Mouse (Mus musculus): ENCODE measurements at regions not wholly inside any gene's neighbourhood (a gene's known extent, or its start where the extent isn't known, plus 50 kb on each side); places are given as distances from the start of the nearest gene placed in this dataset.
"Not testable (repeated sequence)": the region's sequence is repeated elsewhere in the genome, so short reads cannot be mapped to it uniquely, and the experiment has no call there.

DNA sequence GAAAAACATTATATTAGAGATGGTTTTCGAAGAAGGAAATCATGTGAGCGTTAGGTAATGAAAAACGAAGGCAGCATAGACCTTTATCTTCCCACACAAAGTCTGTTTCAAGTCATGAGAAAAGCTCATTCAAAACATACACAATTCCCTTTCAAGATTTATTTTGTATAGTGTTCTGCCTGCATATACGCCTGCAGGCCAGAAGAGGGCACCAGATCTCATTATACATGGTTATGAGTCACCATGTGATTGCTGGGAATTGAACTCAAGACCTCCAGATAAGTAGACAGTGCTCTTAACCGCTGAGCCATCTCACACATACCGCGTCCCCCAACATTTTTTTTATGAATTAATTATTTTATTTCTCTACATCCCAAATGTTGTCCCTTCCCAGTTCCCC, 578.3 kb upstream of the Ccdc54 start:
- no peak for DNase-seq (ENCODE audit: low read depth, low spot score)

DNA sequence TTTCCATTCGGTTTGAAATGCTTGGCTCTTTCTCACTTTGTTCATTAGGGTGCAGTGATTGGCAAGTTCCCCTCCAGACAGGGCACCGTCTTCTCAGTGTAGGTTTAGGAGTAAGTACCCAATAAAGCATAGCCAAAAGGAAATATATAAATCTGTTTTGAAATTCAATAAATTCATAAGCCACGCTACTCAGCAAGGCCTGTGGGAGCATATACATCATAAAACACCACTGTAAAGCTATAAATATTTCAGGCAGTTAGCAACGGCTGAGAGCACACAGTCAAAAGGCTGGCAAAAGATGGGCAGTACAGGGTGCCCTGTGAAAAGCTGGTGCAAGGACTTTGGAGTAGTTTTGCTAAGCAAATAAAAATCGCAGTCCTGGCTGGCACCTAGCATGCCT, 569.8 kb upstream of the Ccdc54 start:
- DNase-seq (ENCODE audit: low read depth, low spot score) = no peak

DNA sequence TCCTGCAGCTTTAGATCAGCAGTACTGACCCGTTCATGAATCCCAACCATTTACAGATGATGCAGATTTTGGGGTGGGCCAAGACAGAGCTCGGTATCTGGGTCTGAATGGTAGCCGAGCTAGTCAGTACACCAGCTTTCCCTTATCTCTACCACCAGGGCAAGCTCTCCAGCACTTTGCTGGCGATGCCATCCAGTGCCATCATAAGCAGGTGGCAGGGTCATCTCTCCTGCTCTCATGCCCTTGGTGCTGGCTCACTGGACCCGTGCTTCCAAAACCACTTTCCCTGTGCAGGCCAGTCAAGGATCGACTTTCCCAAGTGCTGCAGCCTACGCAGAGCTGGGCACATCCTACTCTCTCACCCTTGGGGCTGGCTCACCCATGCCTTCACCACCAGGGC, 547.6 kb upstream of the Ccdc54 start:
- no peak for DNase-seq (ENCODE audit: low read depth, low spot score)

DNA sequence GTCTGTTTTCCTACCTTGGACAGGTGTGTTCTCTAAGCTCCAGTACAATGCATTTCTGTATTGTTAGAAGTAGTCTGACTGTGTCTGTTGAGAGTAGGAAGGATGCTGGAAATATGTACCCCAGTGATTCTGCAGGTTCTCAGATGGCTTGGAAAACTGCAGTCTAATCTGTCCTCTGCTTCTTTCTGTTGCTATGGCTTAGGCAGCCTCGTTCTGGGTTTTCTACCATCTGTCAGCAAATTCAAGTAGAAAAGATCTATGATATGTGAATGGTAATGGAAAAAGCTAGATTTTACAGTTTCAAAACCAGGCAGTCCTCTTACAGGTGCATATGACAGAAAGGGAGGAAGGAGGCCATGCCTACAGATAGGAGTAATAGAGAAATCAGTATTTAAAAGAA, 528.9 kb upstream of the Ccdc54 start:
- no peak for DNase-seq (ENCODE audit: low read depth, low spot score)

DNA sequence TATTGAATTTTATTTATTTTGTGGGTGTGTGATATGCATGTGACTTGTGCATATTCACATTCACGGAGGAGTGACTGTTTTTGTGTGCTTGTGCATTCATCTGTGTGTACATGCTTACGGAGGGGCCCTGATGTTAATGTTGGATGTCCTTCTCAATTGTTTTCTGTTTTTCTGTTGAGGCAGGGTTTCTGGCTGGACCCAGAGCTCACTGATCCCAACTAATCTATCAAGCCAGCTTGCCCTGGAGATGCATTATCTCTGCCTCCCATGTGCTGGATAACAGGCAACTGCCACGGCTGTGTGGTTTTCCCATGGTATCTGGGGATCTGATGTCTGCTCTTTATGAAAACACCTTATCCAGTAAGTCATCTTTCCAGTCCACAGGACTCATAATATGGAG, 527.4 kb upstream of the Ccdc54 start:
- DNase-seq (ENCODE audit: low read depth, low spot score) = no peak

DNA sequence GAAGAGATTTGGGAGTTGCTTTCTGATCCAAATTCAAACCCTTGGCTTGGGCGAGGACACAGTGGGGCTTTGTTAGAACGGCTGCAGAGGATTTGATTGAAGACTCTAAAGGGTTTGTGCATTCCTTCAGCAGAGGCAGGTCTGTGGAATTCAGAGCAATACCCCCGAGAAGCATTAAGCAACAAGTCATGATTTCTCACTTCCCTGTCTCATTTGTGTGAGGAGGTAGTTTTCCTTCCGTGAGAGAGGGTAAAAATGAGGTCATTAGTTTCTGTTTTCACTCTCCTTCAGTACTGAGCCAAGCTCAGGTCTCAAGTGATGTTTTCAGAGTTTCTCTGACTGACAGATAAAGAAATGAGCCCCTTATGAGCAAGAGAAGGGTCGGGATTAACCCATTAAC, 526.9 kb upstream of the Ccdc54 start:
- peak; percentile 29 for DNase-seq (ENCODE audit: low read depth, low spot score)

DNA sequence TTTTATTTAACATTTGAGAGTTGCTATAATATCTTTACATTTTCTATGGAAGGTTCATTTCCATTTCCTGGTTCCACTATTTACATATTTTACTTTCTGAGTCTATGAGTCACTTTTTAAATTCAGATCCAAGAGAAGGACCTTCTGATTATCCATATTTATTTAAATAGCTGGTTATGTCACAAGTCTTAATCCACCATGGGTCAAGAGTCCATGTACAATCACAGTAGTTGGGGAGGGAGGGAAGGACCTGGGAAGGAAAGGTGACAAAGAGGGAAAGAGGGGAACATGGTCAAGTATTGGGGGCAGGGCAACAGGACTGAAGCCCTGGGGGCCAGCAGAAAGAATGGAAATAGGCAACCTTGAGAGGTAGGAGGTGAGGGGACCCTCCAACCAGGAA, 518.9 kb upstream of the Ccdc54 start:
- DNase-seq (ENCODE audit: low read depth, low spot score) = no peak

DNA sequence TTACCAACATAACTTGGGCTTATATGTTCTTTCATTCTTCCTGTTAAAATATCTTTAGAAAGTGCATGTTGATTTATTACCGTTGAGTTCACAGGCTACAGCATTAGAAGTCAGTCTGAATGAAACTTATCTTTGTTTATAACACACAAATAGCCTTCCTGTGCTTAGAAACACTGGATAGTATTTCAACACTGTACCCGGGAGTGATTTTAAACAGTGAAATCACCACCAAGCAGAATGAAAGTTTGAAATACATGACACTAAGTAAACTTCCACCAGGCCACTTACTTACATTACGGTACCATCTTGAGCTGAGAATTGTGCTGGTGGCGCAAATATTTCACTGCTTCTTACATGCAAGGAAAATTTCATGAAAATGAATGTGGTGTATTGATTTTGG, 516.5 kb upstream of the Ccdc54 start:
- no peak for DNase-seq (ENCODE audit: low read depth, low spot score)

DNA sequence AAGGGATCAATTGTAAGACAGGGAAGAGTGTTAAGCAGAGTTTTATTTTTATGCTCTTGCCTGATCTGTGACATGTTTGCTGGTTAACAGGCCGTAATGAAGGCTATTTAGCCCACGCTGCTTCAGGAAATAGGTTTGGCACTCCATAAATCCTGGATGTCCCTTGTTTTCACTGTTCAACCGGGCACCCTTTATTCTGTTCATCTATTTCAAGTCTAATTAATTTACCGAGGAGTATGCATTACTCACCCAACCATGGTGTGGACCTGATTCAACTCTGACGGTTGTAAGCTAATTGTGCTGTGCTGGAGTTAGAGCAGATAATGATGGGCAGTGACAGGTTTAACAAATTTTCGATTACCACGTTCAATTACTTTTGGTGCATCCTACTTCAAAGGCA, 495.6 kb upstream of the Ccdc54 start:
- DNase-seq (ENCODE audit: low read depth, low spot score) = no peak

DNA sequence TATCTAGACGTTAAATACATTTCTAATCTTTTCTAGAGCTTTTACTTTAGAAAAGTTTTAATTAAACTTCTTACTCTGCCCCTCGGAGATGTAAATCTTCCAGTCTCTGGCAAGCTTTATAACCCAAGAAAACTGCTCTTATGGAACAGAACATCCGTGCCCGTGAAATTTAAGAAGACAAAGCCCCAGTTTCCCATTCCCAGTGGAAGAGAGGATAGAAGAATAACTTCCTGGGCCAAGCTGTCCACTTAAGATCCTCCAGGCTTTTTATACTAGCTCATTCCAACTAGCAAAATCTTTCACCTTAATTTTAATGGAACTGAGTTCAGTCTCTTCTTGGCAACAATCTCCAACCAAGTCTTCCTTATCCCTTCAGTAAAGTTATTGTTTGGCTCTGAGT, 489.2 kb upstream of the Ccdc54 start:
- no peak for DNase-seq (ENCODE audit: low read depth, low spot score)

DNA sequence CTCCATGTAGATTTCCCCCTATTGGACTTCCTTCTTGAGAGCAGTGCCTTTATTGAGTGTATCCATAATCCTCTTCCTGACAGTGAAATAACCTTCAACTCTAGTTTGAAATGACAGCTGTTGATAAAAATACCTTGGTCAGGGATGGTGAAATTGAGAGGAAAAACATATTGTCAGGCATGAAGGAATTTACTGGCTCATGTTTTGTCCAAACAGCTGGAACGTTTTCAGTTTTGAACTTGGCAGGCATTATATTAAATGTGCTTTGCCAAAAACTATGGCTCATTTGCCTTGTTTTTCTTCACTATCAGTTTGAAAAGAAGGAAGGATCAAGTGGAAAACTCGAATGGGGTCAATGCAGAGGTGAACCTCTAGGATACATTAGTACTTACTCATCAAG, 457.7 kb upstream of the Ccdc54 start:
- no peak for DNase-seq (ENCODE audit: low read depth, low spot score)

DNA sequence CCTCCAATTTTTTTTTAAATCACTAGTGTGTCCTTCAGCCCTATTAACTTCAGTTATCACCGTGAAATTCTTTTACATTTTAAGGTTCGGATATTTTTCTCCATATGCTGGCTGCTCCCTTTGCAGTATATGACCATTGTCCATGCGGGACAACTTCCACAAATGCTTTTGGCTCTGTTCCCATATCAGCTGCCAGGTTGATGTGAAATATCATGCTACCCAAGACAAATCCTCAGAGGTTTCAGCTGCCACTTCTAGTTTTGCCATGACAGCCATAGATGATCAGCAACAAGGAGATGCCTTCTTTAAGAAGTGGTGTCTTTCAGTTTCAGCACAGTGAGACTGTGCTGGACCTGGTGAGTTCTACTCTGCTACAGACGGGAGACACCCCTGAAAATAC, 457.2 kb upstream of the Ccdc54 start:
- no peak for DNase-seq (ENCODE audit: low read depth, low spot score)

DNA sequence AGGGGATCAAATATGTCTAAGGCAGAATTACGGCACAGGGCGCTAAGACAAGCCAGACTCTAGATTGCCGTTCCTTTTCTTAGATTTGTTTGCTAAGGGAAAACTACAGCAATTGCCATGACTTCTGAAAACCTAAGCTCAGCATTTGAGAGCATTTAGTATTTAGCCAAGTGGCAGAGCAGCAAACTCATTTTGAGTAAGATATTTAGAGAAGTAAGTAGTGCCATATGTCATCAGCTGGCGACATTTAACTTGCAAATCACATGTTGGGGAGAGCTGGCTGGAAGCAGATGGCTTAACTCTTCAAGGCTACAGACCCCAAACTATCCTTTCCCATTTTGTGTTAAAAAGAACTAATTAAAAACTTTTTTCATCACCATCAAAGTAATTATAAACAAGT, 450.4 kb upstream of the Ccdc54 start:
- no peak for DNase-seq (ENCODE audit: low read depth, low spot score)

DNA sequence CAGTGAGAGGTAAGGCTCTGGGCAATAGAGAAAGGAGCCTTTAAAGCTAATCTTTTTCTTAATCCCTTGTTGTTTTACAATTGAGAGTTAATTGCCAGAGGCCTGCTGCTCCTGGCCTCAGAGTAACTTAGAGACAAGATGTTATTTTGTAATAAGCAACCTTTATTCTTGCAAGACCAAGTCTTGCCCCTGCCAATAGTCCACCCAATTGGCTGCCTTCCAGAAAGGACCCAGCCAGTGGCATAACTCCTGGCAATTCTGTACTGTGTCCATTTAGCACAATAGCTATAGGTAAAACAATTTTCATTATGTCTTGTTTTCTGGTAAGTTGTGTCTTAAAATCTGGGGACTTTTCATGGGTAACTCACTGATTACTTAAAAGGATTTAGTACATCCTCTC, 411.9 kb upstream of the Ccdc54 start:
- DNase-seq (ENCODE audit: low read depth, low spot score) = no peak

DNA sequence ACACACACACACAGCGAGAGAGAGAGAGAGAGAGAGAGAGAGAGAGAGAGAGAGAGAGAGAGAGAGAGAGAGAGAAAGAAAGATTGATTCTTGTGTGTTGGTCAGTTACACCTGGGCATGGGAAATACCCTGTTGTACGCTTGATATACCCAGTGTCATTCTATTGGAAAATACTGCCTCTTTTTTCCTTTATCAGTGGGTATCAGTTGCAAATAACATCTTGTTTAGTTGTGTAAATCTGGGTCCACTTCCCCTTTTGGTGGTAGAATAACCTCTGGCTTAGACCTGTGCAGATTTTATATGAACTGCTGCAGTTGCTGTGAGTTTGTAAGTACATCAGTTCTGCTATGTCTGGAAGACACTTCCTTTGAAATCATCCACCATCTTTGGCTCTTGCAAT, 373.4 kb upstream of the Ccdc54 start:
- DNase-seq (ENCODE audit: low read depth, low spot score) = no peak

DNA sequence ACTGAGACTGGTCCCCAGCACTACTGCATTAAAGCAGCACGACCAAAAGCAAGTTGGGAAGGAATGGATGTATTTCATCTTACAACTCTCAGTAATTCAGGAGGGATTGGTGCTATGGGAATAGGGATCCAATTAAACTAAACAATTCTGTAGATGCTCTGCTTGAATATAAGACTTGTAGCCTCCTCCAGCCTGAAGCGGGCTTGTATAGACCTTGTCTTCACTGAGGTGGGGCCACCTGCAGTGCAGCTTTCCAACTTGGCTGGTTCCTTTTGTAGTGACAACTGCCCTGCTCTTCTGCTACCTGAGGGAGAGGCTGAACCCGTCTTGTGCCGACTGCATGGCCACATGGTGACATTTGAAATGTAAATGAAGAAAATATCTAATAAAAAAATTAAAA, 353.1 kb upstream of the Ccdc54 start:
- DNase-seq (ENCODE audit: low read depth, low spot score) = no peak

DNA sequence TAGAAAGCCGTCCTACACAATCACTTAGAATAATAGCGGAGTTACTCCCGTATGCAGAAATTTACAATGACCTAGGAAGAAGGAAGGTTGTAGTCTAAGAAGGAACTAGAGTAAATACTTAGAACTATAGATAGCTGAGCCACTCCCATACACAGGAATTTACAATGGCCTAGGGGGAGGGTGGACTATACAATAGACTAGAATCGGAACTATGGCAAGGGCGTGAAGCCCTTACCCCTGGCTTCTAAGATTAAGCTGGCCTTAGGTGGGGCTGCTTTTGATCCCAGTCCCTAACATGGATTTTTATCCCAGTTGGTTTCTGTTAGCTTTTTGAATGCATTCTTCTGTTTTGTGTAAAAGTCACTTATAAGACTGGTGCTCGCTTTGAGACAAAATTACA, 352.6 kb upstream of the Ccdc54 start:
- not testable (repeated sequence) for DNase-seq (ENCODE audit: low read depth, low spot score)

DNA sequence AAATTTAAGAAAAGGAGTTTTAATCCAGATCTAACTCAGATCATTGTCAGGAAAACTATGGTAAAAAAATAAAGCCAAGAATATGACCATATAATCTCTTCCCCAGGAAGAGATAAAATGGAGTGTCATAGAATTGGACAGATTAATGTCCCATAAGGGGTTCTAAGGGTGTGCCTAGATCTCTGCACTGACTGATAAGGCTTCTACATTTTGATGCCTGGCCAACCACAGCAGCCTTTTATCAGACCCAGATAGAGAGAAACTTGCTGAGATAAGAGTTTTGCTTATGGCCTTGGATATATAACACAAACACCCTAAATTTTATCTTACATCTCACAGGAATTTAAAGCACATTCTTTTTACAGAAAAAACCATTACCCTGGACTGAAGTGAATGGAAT, 351.3 kb upstream of the Ccdc54 start:
- no peak for DNase-seq (ENCODE audit: low read depth, low spot score)

DNA sequence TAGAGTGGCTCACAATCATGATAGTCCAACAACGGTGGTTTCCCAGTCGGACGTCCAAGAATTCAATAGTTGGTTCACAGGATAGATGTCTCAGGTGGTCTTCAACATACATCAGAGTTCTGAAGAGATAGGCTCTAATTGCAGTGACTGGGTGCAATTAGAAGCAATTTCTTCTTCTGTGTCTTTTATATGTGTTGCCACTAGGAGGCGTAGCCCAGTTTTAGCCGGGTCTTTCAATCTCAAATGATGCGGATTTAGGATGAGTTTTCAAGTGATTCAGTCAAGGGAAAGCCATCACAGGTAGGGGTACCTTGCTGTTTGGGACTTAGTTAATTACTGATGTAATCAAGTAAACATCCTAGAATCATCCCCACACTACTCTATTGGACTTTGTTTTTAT, 348.4 kb upstream of the Ccdc54 start:
- no peak for DNase-seq (ENCODE audit: low read depth, low spot score)

DNA sequence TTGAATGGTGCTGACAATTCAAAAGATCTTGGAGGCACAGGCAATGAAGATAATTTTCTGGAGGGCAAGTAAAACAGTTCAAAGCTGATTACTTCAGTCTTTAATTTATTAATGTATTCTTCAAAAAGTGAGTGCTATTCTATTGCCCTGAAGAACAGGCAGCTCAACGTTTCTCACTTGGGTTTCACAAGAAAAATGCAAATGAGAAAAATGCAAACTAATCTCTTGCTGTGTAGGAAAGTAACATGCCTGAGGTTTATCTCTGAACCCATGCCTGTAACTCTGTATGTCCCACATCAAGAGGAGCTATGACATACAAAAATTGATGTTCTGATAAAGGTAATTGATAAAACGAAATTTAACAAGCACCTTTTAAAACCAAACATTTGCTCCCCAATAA, 316.8 kb upstream of the Ccdc54 start:
- DNase-seq (ENCODE audit: low read depth, low spot score) = no peak

DNA sequence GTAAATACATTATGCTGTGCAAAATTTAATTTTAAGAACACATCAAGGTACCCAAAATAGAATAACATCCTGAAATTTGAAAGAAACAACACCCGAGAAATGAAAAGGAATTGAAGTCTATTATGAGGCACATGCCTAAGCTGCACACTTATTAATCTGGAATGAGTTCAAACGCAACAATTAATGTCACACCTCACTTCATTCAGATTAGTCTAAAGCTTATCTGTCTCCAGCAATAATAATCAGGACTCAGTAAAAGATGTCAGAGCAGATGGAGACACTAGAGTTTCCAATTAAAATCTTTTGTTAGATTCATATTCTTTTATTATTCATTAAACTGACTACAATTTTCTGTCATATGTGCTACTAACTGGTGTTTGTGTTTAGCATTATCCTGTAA, 308.2 kb upstream of the Ccdc54 start:
- no peak for DNase-seq (ENCODE audit: low read depth, low spot score)

DNA sequence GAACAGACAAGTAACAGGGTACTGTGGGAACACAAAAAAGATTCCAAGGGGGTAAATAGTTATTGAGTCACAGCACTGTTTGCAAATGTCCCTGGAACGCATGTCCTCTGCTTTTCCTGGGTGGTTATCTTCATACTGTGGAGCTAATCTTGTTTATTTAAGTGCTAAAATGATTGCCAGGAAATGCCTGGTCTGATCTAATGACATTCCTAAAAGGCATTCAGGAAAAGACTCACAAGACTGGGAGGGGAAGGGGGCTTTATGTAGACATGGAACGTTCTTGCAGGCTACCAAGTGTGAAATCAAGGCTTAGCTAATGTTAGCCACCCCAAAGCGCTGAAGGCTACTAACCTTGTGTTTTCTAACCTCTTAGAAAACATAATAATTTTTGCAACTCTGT, 287.0 kb upstream of the Ccdc54 start:
- DNase-seq (ENCODE audit: low read depth, low spot score) = no peak

DNA sequence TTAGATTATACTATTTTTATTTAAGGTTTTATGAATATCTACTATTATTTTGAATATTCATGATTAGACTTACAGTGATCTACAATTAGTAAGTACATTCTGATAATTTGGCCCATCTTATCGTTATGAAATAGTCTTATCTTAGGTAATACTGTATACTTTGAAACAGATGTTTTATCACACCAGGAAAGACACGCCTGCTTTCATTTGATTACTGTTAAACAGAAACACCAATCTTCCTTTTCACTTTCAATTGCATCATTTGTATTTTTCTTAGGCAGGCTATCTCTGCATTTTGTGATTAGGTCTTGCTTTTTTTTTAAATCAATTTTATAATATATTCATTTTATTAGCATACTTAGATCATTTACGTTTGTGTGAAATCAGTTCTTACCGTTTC, 280.4 kb upstream of the Ccdc54 start:
- no peak for DNase-seq (ENCODE audit: low read depth, low spot score)

DNA sequence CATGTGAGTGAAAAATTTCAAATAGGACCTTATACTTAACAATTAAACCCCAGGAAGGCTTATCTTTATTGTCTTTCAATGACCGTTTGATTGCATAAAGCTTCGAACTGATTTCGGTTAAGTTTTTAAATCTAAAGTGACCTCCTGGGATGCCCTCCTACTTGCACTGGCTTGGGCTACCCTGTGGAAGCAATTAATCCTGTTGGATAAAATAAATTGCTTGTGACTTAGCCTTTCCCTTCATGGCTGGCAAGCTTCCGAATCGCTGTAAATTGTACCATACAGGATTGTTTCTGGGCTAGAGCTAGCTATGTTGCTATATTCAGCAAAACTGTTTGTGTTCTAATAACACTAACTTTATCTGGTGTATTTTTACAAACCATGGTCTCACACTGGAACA, 272.6 kb upstream of the Ccdc54 start:
- DNase-seq (ENCODE audit: low read depth, low spot score) = no peak

DNA sequence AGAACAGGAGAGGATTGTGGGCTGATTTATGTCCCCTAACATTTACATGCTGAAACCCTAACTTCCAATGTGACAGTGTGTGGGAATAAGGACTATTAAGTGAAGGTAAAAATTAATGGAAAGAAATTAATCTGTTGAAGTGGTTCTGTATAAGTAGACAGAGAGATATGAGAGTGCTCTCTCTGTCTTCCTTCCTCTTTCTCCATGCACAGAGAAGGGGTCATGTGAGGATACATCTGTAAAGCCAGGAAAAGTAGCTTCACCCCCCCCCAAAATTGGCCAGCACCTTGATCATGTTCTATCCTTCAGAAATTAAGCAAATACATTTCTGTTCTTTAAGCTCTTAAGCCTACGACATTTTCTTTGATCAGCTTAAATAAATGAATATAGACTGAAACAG, 268.6 kb upstream of the Ccdc54 start:
- no peak for DNase-seq (ENCODE audit: low read depth, low spot score)
